Mouse (Mus musculus) kidney, postnatal 0 days (tissue): Measurements from ENCODE around the gene Ampd3. TPM values are rescaled to one million over a fixed set of nuclear protein-coding genes. Genes with fewer than 3 reads are reported as not detected.
A peak's percentile ranks its signal among the peaks of the same experiment; 100 is the strongest.

Source experiments
- ATAC-seq: fragments of 200-750 bp; cut with Nextera tagmentation; replicated peaks from 2 replicates; pipeline ENCODE4 v1.8.0; 2017; ENCODE audit warnings: low read depth, moderate number of reproducible peaks, moderate TSS enrichment, moderate library complexity; ENCODE audit not compliant: low FRiP score
- DNase-seq: peaks from one replicate; pipeline ENCODE4 v3.0.0-alpha.2; 2016; ENCODE audit warnings: low spot score
- H3K27ac ChIP-seq: fragments of 300-500 bp; sonication (generic); 2 replicates; pipeline ENCODE4 v1.5.1; 2014; ENCODE audit warnings: mild to moderate bottlenecking
- H3K27me3 ChIP-seq: fragments of 300-500 bp; sonication (generic); 2 replicates; pipeline ENCODE4 v1.6.1; 2014; ENCODE audit warnings: low read length, mixed read lengths; ENCODE audit not compliant: insufficient read depth
- H3K36me3 ChIP-seq: fragments of 300-500 bp; sonication (generic); 2 replicates; pipeline ENCODE4 v1.6.1; 2014; ENCODE audit warnings: low read length, mixed read lengths; ENCODE audit not compliant: insufficient read depth
- H3K4me1 ChIP-seq: fragments of 300-500 bp; sonication (generic); replicated peaks from 2 replicates; pipeline ENCODE4 v1.6.1; 2014; ENCODE audit warnings: antibody characterized with exemption, low read length, mixed read lengths; ENCODE audit not compliant: insufficient read depth
- H3K4me2 ChIP-seq: fragments of 300-500 bp; sonication (generic); 2 replicates; pipeline ENCODE4 v1.6.1; 2014; ENCODE audit warnings: mild to moderate bottlenecking, low read length, moderate library complexity, mixed read lengths
- H3K4me3 ChIP-seq: fragments of 300-500 bp; sonication (generic); replicated peaks from 2 replicates; pipeline ENCODE4 v1.5.1; 2014; ENCODE audit warnings: low read depth, low read length
- H3K9ac ChIP-seq: fragments of 300-500 bp; sonication (generic); 2 replicates; pipeline ENCODE4 v1.6.1; 2014; ENCODE audit warnings: low read depth, low read length
- H3K9me3 ChIP-seq: fragments of 300-500 bp; sonication (generic); replicated peaks from 2 replicates; pipeline ENCODE4 v1.6.1; 2016; ENCODE audit warnings: low read length, inconsistent platforms, mixed read lengths
- CTCF ChIP-seq: IDR thresholded peaks from 2 replicates; pipeline ENCODE4 v1.5.1; 2016; ENCODE audit warnings: antibody characterized with exemption, low read depth, mild to moderate bottlenecking, moderate library complexity
- WGBS: fragments of 180-500 bp; shearing (Covaris S2); extraction: QIAGEN DNeasy Blood & Tissue Kit; methylation state at CpG from one replicate; pipeline ENCODE4 v1.1.7; 2014; 5-methylcytosine and 5-hydroxymethylcytosine counted together
- polyA plus RNA-seq: library from polyadenylated mRNA; unstranded; fragments of >200 nt; fragmentation: Nextera tagmentation; extraction: Ambion mirVana; gene quantifications from 2 replicates; pipeline ENCODE4 v1.2.1, GENCODE M21; 2015

Ampd3 gene
- polyA plus RNA-seq, 1 experiment from 2014 or later = 12.7 TPM

- 50% methylated on average over 8 of the region's 8 CpGs for WGBS
- TF ChIP-seq CTCF = no peak
- Histone ChIP-seq H3K4me1 (peaks cover 24% of the 10 kb centered on the region), H3K9me3 (no peaks in the 10 kb centered on the region), H3K4me2 (no peak overlapping the region), H3K4me3 (no peak overlapping the region), H3K27ac (no peak overlapping the region), H3K27me3 (no peaks in the 10 kb centered on the region), H3K9ac (no peak overlapping the region), H3K36me3 (peaks cover 6% of the 10 kb centered on the region; the same call in 1 of the 2 replicates)
- DNase-seq = peak; percentile 62
- ATAC-seq = no peak
Observed at GRCm38 (mm10) chr7:110790878-110791277, 22.9 kb downstream of the Ampd3 start.

DNA sequence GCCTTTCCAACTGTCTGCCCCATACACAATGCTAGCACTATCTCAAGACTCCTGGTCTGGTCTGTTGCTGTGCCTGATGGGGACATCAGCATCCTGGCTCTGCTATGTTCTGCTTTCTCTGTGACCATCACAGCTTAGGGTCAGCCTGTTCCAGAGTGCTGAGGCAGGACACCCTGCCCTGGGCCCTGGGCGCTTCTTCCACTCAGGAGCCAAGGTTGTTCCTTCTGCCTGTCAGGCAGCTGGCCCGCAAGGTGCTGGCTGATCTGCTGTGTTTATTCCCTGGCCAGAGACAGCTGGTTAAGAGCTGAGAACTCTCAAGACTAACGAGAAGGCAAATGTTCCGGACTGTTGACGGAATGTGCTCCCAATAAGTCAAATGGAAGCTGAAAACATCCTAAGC is 24.2 kb downstream of the Ampd3 start:
- no peak overlapping the region for H3K9ac ChIP-seq
- no peaks in the 10 kb centered on the region for H3K27me3 ChIP-seq
- H3K9me3 ChIP-seq = no peaks in the 10 kb centered on the region
- H3K4me1 ChIP-seq = peaks cover 12% of the 10 kb centered on the region; the same call in 1 of the 2 replicates
- H3K4me2 ChIP-seq = no peak overlapping the region
- no peak for TF ChIP-seq CTCF
- ATAC-seq (no peak), DNase-seq (no peak)
- H3K4me3 ChIP-seq = no peak overlapping the region
- H3K27ac ChIP-seq = 0 out of 2 replicates have a peak overlapping the region, but pooled peaks have one; percentile 5
- H3K36me3 ChIP-seq = peaks cover 6% of the 10 kb centered on the region; the same call in 1 of the 2 replicates
- 76% methylated on average over 5 of the region's 5 CpGs for WGBS

DNA sequence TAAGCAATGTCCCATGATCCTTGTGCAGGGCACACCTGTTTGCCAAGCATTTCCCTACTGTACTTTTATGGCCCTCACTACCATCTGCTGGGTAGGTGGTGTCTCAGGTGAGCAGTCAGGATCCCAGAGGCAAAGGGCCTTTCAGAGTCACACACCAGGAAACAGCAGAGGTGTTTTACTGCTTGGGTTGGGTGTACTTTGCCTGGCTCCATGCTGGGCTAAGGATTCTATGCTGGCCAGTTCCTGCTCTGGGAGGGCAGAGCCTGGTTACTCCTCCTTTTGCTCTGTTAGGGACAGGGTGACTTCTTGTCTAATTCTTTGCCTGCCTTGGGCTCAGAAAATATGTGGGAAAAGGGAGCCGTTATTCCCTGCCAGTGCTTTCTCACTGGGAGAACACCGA is 24.8 kb downstream of the Ampd3 start:
- H3K4me3 ChIP-seq = no peak overlapping the region
- ATAC-seq (no peak), DNase-seq (no peak)
- peaks cover 6% of the 10 kb centered on the region; the same call in 1 of the 2 replicates for H3K36me3 ChIP-seq
- H3K27ac ChIP-seq = 0 out of 2 replicates have a peak overlapping the region, but pooled peaks have one; percentile 5
- H3K9me3 ChIP-seq = no peaks in the 10 kb centered on the region
- no peak for TF ChIP-seq CTCF
- H3K27me3 ChIP-seq = no peaks in the 10 kb centered on the region
- 86% methylated on average over 2 of the region's 2 CpGs for WGBS
- H3K4me2 ChIP-seq = no peak overlapping the region
- no peak overlapping the region for H3K9ac ChIP-seq
- H3K4me1 ChIP-seq = peaks cover 7% of the 10 kb centered on the region; the same call in 1 of the 2 replicates

DNA sequence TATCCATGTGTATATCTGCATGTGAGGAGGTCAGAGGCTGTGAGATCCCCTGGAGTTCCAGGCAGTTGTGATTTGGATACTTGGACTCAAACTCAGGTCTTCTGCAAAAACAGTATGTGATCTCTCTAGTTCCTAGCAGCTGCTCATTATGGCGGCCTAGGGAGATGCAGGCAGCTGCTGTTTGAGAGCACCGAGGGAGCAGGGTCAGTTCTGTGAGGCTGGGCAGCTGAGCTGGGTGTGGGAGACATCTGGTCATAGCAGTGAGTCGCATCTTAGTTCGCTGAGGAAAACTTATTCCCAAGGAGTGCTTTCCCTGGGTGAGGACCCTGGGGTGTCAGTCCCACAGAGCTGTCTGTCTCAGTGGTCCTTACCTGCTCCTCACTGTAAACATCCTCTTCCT is 26.7 kb downstream of the Ampd3 start:
- Histone ChIP-seq H3K4me3 (no peak overlapping the region), H3K27ac (no peak overlapping the region), H3K27me3 (no peaks in the 10 kb centered on the region), H3K4me2 (no peak overlapping the region), H3K9me3 (no peaks in the 10 kb centered on the region), H3K9ac (no peak overlapping the region), H3K4me1 (peaks cover 7% of the 10 kb centered on the region; the same call in 1 of the 2 replicates), H3K36me3 (peaks cover 6% of the 10 kb centered on the region; the same call in 1 of the 2 replicates)
- TF ChIP-seq CTCF = no peak
- WGBS = 62% methylated on average over 4 of the region's 4 CpGs
- DNase-seq = no peak
- no peak for ATAC-seq

GRCm38 (mm10) chr7:110796367-110797051 is 28.5 kb downstream of the Ampd3 start:
- no peak for TF ChIP-seq CTCF
- no peak overlapping the region for H3K4me2 ChIP-seq
- H3K9me3 ChIP-seq = no peaks in the 10 kb centered on the region
- no peak overlapping the region for H3K27ac ChIP-seq
- no peak for ATAC-seq
- H3K36me3 ChIP-seq = peaks cover 4% of the 10 kb centered on the region; the same call in 1 of the 2 replicates
- H3K9ac ChIP-seq = no peak overlapping the region
- H3K27me3 ChIP-seq = no peaks in the 10 kb centered on the region
- H3K4me3 ChIP-seq = no peak overlapping the region
- 68% methylated on average over 12 of the region's 12 CpGs for WGBS
- DNase-seq = no peak
- no peaks in the 10 kb centered on the region; the same call in 1 of the 2 replicates for H3K4me1 ChIP-seq

DNA sequence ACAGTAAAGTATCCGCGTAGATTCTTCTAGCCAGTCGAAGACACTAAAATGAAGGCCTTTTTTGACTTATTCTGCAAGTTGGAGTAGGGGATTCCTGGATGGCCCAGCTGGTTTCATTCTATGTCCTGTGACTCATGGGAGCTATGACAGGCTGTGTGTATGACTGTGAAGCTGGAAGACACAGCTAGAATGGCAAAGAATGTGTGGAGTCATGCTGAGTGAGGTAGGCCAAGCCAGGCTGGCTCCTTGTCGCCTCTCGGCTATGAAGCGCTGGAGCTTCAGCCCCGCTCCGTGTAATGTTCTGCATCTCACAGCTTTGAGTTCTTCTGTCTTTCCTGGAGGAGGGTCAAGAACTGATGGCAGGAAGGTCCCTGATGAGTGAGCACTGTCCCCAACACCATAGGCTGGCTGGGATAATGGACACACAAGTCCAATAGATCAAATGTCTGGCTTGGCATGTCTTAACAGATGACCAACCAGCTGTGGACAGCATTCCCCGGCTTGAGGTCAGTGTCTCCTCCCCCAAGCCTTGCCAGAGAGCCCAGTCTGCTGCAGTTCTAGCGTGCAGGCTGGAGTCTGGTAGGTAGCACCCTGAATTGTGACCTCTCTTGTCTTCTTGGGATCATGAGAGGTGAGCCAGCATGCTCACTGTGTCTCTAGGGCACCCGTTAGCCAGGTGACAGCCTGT is 29.9 kb downstream of the Ampd3 start:
- DNase-seq (peak; percentile 60), ATAC-seq (peak; percentile 53; the same call in 1 of the 2 replicates)
- no peak for TF ChIP-seq CTCF
- Histone ChIP-seq H3K4me1 (no peaks in the 10 kb centered on the region; the same call in 1 of the 2 replicates), H3K9me3 (no peaks in the 10 kb centered on the region), H3K27ac (0 out of 2 replicates have a peak overlapping the region, but pooled peaks have one; percentile 1), H3K27me3 (no peaks in the 10 kb centered on the region), H3K4me2 (no peak overlapping the region), H3K9ac (no peak overlapping the region), H3K36me3 (peaks cover 6% of the 10 kb centered on the region; the same call in 1 of the 2 replicates), H3K4me3 (no peak overlapping the region)
- 49% methylated on average over 11 of the region's 11 CpGs for WGBS
